Mouse (Mus musculus) stomach, postnatal 0 days (tissue): Measurements from ENCODE around the gene B4galt1. TPM values are rescaled to one million over a fixed set of nuclear protein-coding genes. Genes with fewer than 3 reads are reported as not detected.

Experiments used
- ATAC-seq: fragments of 200-750 bp; cut with Nextera tagmentation; 2 replicates; pipeline ENCODE4 v1.8.0; 2017; ENCODE audit not compliant: low FRiP score, low TSS enrichment
- DNase-seq: peaks from one replicate; pipeline ENCODE4 v3.0.0-alpha.2; 2016; ENCODE audit warnings: low spot score
- H3K27ac ChIP-seq: fragments of 300-500 bp; sonication (generic); replicated peaks from 2 replicates; pipeline ENCODE4 v1.5.1; 2014; ENCODE audit warnings: mild to moderate bottlenecking, control low read depth
- H3K27me3 ChIP-seq: fragments of 300-500 bp; sonication (generic); 2 replicates; pipeline ENCODE4 v1.6.1; 2014; ENCODE audit warnings: low read length; ENCODE audit not compliant: control insufficient read depth, insufficient read depth
- H3K36me3 ChIP-seq: fragments of 300-500 bp; sonication (generic); 2 replicates; pipeline ENCODE4 v1.6.1; 2014; ENCODE audit warnings: low read length, mixed read lengths; ENCODE audit not compliant: control insufficient read depth, insufficient read depth
- H3K4me1 ChIP-seq: fragments of 300-500 bp; sonication (generic); replicated peaks from 2 replicates; pipeline ENCODE4 v1.6.1; 2014; ENCODE audit warnings: antibody characterized with exemption; ENCODE audit not compliant: control insufficient read depth, insufficient read depth
- H3K4me2 ChIP-seq: fragments of 300-500 bp; sonication (generic); replicated peaks from 2 replicates; pipeline ENCODE4 v1.6.1; 2014; ENCODE audit warnings: low read depth, mild to moderate bottlenecking, control low read depth, moderate library complexity
- H3K4me3 ChIP-seq: fragments of 300-500 bp; sonication (generic); 2 replicates; pipeline ENCODE4 v1.5.1; 2014; ENCODE audit warnings: low read depth, low read length, control low read depth
- H3K9ac ChIP-seq: fragments of 300-500 bp; sonication (generic); 2 replicates; pipeline ENCODE4 v1.6.1; 2014; ENCODE audit warnings: mild to moderate bottlenecking, low read length, control low read depth, mixed read lengths
- H3K9me3 ChIP-seq: fragments of 300-500 bp; sonication (generic); 2 replicates; pipeline ENCODE4 v1.6.1; 2016; ENCODE audit warnings: low read length; ENCODE audit not compliant: control insufficient read depth
- CTCF ChIP-seq: IDR thresholded peaks from 2 replicates; pipeline ENCODE4 v1.5.1; 2016; ENCODE audit warnings: antibody characterized with exemption, low read depth, mild to moderate bottlenecking, moderate library complexity
- EP300 ChIP-seq: optimal IDR thresholded peaks from 2 replicates; pipeline ENCODE3; 2016; ENCODE audit warnings: antibody characterized with exemption
- WGBS: fragments of 180-500 bp; shearing (Covaris S2); extraction: QIAGEN DNeasy Blood & Tissue Kit; methylation state at CpG from one replicate; pipeline ENCODE4 v1.1.7; 2014; 5-methylcytosine and 5-hydroxymethylcytosine counted together
- polyA plus RNA-seq: library from polyadenylated mRNA; unstranded; fragments of >200 nt; fragmentation: Nextera tagmentation; extraction: Ambion mirVana; gene quantifications from 2 replicates; pipeline ENCODE4 v1.2.1, GENCODE M21; 2015

The B4galt1 gene
- polyA plus RNA-seq, 1 experiment from 2014 or later, result 34.3 TPM

DNA sequence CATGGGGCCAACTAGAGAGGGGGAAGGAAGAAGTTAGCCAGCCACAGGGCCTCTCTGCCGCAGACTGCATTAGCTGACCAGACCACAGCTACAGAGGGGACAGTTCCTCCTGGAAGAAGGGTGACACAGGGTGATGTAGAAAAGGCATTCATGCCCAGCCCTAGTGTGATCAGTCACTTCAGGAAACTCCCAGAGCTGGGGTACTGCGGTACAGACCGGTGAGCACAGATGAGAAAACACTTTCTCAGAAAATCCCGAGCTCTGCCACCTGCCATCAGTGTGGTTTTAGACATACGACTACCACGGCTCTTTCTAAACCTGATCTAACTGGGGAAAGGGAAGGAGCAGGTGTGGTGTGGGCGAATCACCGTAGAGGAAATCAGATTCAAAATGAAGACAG, 30.1 kb downstream of the B4galt1 start:
- H3K27me3 ChIP-seq, result no peaks in the 10 kb centered on the region
- H3K4me2 ChIP-seq, result no peak overlapping the region
- H3K4me1 ChIP-seq, result no peaks in the 10 kb centered on the region
- TF ChIP-seq CTCF (no peak), EP300 (no peak)
- H3K9ac ChIP-seq, result no peak overlapping the region
- H3K27ac ChIP-seq, result no peak overlapping the region
- H3K4me3 ChIP-seq, result no peak overlapping the region
- H3K36me3 ChIP-seq, result peaks cover 9% of the 10 kb centered on the region
- ATAC-seq, result no peak
- no peak for DNase-seq
- H3K9me3 ChIP-seq, result no peaks in the 10 kb centered on the region
- WGBS, result 83% methylated on average over 8 of the region's 8 CpGs

DNA sequence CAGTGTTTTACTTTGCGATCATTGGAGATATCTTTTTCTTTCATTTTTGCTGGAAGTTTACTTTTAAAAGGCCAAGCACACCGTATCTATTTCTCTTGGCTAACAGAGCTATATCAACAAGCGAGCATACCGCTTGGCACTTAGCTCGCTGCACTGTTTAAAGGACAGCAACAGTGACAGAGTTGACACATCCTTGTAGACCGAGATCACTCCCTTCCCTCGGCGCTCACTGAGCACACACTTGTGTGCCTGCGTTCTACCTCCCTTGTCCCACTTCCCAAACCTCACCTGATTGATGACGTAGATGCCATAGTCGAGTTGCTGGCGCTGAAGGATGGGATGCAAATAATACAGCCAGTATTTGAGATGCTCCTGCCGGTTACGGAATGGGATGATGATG, 30.7 kb downstream of the B4galt1 start:
- no peak for DNase-seq
- Histone ChIP-seq H3K36me3 (peaks cover 9% of the 10 kb centered on the region), H3K27ac (no peak overlapping the region), H3K27me3 (no peaks in the 10 kb centered on the region), H3K9me3 (no peaks in the 10 kb centered on the region), H3K4me1 (no peaks in the 10 kb centered on the region), H3K4me3 (no peak overlapping the region), H3K9ac (no peak overlapping the region), H3K4me2 (no peak overlapping the region)
- no peak for ATAC-seq
- WGBS, result 61% methylated on average over 14 of the region's 14 CpGs
- TF ChIP-seq EP300 (no peak), CTCF (no peak)

- H3K4me2 ChIP-seq, result no peak overlapping the region
- no peak overlapping the region for H3K27ac ChIP-seq
- H3K4me1 ChIP-seq, result no peaks in the 10 kb centered on the region
- H3K36me3 ChIP-seq, result peaks cover 9% of the 10 kb centered on the region
- no peak for ATAC-seq
- TF ChIP-seq EP300, result no peak
- no peak for TF ChIP-seq CTCF
- no peak overlapping the region for H3K4me3 ChIP-seq
- no peak overlapping the region for H3K9ac ChIP-seq
- no peak for DNase-seq
- no peaks in the 10 kb centered on the region for H3K27me3 ChIP-seq
- H3K9me3 ChIP-seq, result no peaks in the 10 kb centered on the region
- WGBS, result 78% methylated on average over 8 of the region's 8 CpGs
Observed at GRCm38 (mm10) chr4:40821303-40822023, 32.3 kb downstream of the B4galt1 start.

GRCm38 (mm10) chr4:40820903-40821302, 32.9 kb downstream of the B4galt1 start:
- H3K9ac ChIP-seq, result no peak overlapping the region
- 92% methylated on average over 1 of the region's 1 CpGs for WGBS
- H3K27me3 ChIP-seq, result no peaks in the 10 kb centered on the region
- H3K4me2 ChIP-seq, result no peak overlapping the region
- H3K4me3 ChIP-seq, result no peak overlapping the region
- H3K27ac ChIP-seq, result no peak overlapping the region
- TF ChIP-seq EP300 (no peak), CTCF (no peak)
- DNase-seq (no peak), ATAC-seq (no peak)
- 0 out of 2 replicates have a peak, but pooled peaks cover 4% of the 10 kb centered on the region for H3K4me1 ChIP-seq
- peaks cover 9% of the 10 kb centered on the region for H3K36me3 ChIP-seq
- no peaks in the 10 kb centered on the region for H3K9me3 ChIP-seq

DNA sequence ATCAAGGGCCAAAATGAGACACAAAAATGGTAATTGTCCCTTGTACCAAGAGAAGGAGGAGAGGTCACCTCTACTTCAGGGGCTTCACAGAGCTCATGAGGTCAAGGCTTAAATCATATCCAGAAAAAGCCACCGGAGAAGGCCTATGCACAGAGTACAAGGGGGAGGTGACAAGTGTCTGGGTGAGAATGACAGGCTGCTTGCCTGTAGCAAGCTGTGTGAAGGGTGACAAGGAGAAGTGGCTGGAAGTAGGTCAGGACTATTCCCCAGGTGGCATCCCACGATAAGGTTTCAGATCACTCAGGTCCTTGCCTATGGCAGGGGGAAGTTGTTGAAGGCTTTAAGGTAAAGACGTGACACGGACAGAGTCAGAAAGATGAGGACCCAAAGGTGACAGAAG, 33.8 kb downstream of the B4galt1 start:
- 0 out of 2 replicates have a peak, but pooled peaks cover 4% of the 10 kb centered on the region for H3K4me1 ChIP-seq
- peaks cover 9% of the 10 kb centered on the region for H3K36me3 ChIP-seq
- no peak overlapping the region for H3K4me2 ChIP-seq
- ATAC-seq (no peak), DNase-seq (no peak)
- no peaks in the 10 kb centered on the region for H3K27me3 ChIP-seq
- H3K27ac ChIP-seq, result no peak overlapping the region
- H3K9ac ChIP-seq, result no peak overlapping the region
- 90% methylated on average over 4 of the region's 4 CpGs for WGBS
- TF ChIP-seq CTCF (no peak), EP300 (no peak)
- H3K9me3 ChIP-seq, result no peaks in the 10 kb centered on the region
- H3K4me3 ChIP-seq, result no peak overlapping the region

- 87% methylated on average over 6 of the region's 6 CpGs for WGBS
- DNase-seq, result no peak
- peaks cover 9% of the 10 kb centered on the region for H3K36me3 ChIP-seq
- H3K4me3 ChIP-seq, result no peak overlapping the region
- TF ChIP-seq CTCF (no peak), EP300 (no peak)
- no peak overlapping the region for H3K27ac ChIP-seq
- no peaks in the 10 kb centered on the region for H3K9me3 ChIP-seq
- no peak overlapping the region for H3K9ac ChIP-seq
- no peak overlapping the region for H3K4me2 ChIP-seq
- H3K27me3 ChIP-seq, result no peaks in the 10 kb centered on the region
- no peak for ATAC-seq
- H3K4me1 ChIP-seq, result 0 out of 2 replicates have a peak, but pooled peaks cover 4% of the 10 kb centered on the region
Observed at GRCm38 (mm10) chr4:40819151-40819550, 34.7 kb downstream of the B4galt1 start.
